Mouse (Mus musculus) embryonic facial prominence, embryonic 11.5 days (tissue): Measurements from ENCODE around the gene Kalrn. TPM values are rescaled to one million over a fixed set of nuclear protein-coding genes. Genes with fewer than 3 reads are reported as not detected.

ENCODE experiments used
- ATAC-seq: fragments of 200-750 bp; cut with Nextera tagmentation; replicated peaks from 2 replicates; pipeline ENCODE4 v1.8.0; 2017; ENCODE audit warnings: low read depth; ENCODE audit not compliant: insufficient number of reproducible peaks, low FRiP score, low TSS enrichment
- DNase-seq: peaks from one replicate; pipeline ENCODE4 v3.0.0-alpha.2; 2015; ENCODE audit warnings: low spot score
- H3K27ac ChIP-seq: fragments of 300-500 bp; sonication (generic); replicated peaks from 2 replicates; pipeline ENCODE4 v1.5.1; 2014; ENCODE audit warnings: mild to moderate bottlenecking, low read depth, low read length, control low read depth
- H3K27me3 ChIP-seq: fragments of 300-500 bp; sonication (generic); 2 replicates; pipeline ENCODE4 v1.6.1; 2014; ENCODE audit warnings: mild to moderate bottlenecking, low read length, moderate library complexity, mixed read lengths; ENCODE audit not compliant: control insufficient read depth, insufficient read depth
- H3K36me3 ChIP-seq: fragments of 300-500 bp; sonication (generic); replicated peaks from 2 replicates; pipeline ENCODE4 v1.6.1; 2014; ENCODE audit warnings: low read depth, mild to moderate bottlenecking, low read length, moderate library complexity, mixed read lengths; ENCODE audit not compliant: control insufficient read depth, insufficient read depth
- H3K4me1 ChIP-seq: fragments of 300-500 bp; sonication (generic); 2 replicates; pipeline ENCODE4 v1.6.1; 2014; ENCODE audit warnings: low read length, mixed read lengths; ENCODE audit not compliant: control insufficient read depth, insufficient read depth
- H3K4me2 ChIP-seq: fragments of 300-500 bp; sonication (generic); 2 replicates; pipeline ENCODE4 v1.6.1; 2014; ENCODE audit warnings: low read depth, mild to moderate bottlenecking, control low read depth, low read length, moderate library complexity
- H3K4me3 ChIP-seq: fragments of 300-500 bp; sonication (generic); 2 replicates; pipeline ENCODE4 v1.5.1; 2014; ENCODE audit warnings: low read depth, low read length, control low read depth
- H3K9ac ChIP-seq: fragments of 300-500 bp; sonication (generic); replicated peaks from 2 replicates; pipeline ENCODE4 v1.6.1; 2014; ENCODE audit warnings: mild to moderate bottlenecking, control low read depth, low read length
- H3K9me3 ChIP-seq: fragments of 300-500 bp; sonication (generic); replicated peaks from 2 replicates; pipeline ENCODE4 v1.6.1; 2016; ENCODE audit warnings: mild to moderate bottlenecking, low read length, inconsistent platforms, mixed read lengths; ENCODE audit not compliant: control insufficient read depth
- WGBS: fragments of 180-500 bp; shearing (Covaris S2); extraction: QIAGEN DNeasy Blood & Tissue Kit; methylation state at CpG from one replicate; pipeline ENCODE4 v1.1.7; 2014; 5-methylcytosine and 5-hydroxymethylcytosine counted together
- polyA plus RNA-seq: library from polyadenylated mRNA; unstranded; fragments of >200 nt; fragmentation: Nextera tagmentation; extraction: Ambion mirVana; gene quantifications from 2 replicates; pipeline ENCODE4 v1.2.1, GENCODE M21; 2014

Gene Kalrn
- polyA plus RNA-seq, 1 experiment from 2014 or later = 12.0 TPM

DNA sequence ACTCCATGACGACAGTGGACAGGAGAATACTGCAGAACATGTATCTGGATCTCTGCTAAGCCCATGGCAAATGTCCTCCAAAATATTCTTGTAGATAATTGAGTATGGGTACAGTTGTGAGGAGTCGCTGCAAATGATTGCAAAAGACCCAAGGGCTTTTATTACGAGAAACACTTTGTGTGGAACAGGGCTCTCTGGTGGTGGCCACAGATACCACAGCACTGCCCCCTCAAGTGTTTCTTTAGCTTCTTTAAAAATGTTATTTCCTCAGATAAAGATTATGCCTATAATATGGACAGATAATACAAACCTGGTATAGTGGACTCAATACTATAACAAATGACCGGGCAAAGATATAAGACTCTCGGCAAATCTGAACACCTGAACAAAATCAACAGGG, 43.3 kb downstream of the Kalrn start:
- H3K27ac ChIP-seq = no peak overlapping the region
- no peak overlapping the region for H3K4me3 ChIP-seq
- 89% methylated on average over 5 of the region's 5 CpGs for WGBS

GRCm38 (mm10) chr16:34528234-34528983, 44.9 kb downstream of the Kalrn start:
- Histone ChIP-seq H3K4me1 (peaks cover 2% of the 10 kb centered on the region; the same call in 1 of the 2 replicates), H3K27ac (no peak overlapping the region), H3K4me3 (no peak overlapping the region), H3K4me2 (no peak overlapping the region), H3K9ac (no peak overlapping the region), H3K9me3 (no peaks in the 10 kb centered on the region), H3K27me3 (no peaks in the 10 kb centered on the region), H3K36me3 (no peaks in the 10 kb centered on the region)
- WGBS = 60% methylated on average over 5 of the region's 5 CpGs
- ATAC-seq (peak; percentile 48; the same call in 1 of the 2 replicates), DNase-seq (no peak)

More for the DNA sequence above, 43.3 kb downstream of the Kalrn start:
- DNase-seq (no peak), ATAC-seq (no peak)
- no peak overlapping the region for H3K9ac ChIP-seq
- no peak overlapping the region for H3K4me2 ChIP-seq
- H3K9me3 ChIP-seq = no peaks in the 10 kb centered on the region
- no peaks in the 10 kb centered on the region for H3K27me3 ChIP-seq
- no peaks in the 10 kb centered on the region for H3K36me3 ChIP-seq
- peaks cover 2% of the 10 kb centered on the region; the same call in 1 of the 2 replicates for H3K4me1 ChIP-seq

GRCm38 (mm10) chr16:34526378-34526777, 47.0 kb downstream of the Kalrn start:
- Histone ChIP-seq H3K27ac (no peak overlapping the region), H3K27me3 (no peaks in the 10 kb centered on the region), H3K4me3 (no peak overlapping the region), H3K9me3 (no peaks in the 10 kb centered on the region), H3K4me1 (peaks cover 2% of the 10 kb centered on the region; the same call in 1 of the 2 replicates), H3K9ac (no peak overlapping the region), H3K4me2 (no peak overlapping the region), H3K36me3 (no peaks in the 10 kb centered on the region)
- peak; percentile 26 for DNase-seq
- ATAC-seq = no peak
- WGBS = 41% methylated on average over 7 of the region's 7 CpGs

- no peak overlapping the region for H3K27ac ChIP-seq
- no peak overlapping the region for H3K9ac ChIP-seq
- no peak overlapping the region for H3K4me3 ChIP-seq
- no peaks in the 10 kb centered on the region for H3K36me3 ChIP-seq
- H3K9me3 ChIP-seq = no peaks in the 10 kb centered on the region
- H3K4me2 ChIP-seq = no peak overlapping the region
- DNase-seq = no peak
- 70% methylated on average over 8 of the region's 8 CpGs for WGBS
- H3K27me3 ChIP-seq = no peaks in the 10 kb centered on the region
- ATAC-seq = 0 out of 2 replicates have a peak, but pooled peaks have one; percentile 39
- H3K4me1 ChIP-seq = peaks cover 2% of the 10 kb centered on the region; the same call in 1 of the 2 replicates
These were observed 47.5 kb downstream of the Kalrn start for GRCm38 (mm10) chr16:34525866-34526265.

DNA sequence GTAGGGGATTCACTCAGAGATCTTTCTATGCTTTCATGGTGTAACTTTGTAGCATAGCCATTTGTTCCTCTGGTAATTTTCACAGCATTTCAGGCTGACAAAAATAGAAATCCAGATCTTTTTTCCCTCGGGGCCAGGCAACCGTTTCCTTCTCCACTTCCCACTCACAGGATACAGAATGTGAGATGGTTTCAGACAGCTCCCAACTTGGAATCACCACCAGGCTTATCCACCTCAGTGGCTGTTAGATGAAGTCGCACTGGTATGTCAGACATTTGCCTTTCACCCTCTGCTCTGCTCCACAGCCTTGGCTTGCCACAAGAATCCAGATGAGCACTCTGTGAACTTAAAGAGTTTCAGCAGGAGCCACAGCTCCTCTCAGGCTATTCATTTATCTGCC, 48.1 kb downstream of the Kalrn start:
- peaks cover 2% of the 10 kb centered on the region; the same call in 1 of the 2 replicates for H3K4me1 ChIP-seq
- no peak for ATAC-seq
- WGBS = 54% methylated on average over 3 of the region's 3 CpGs

GRCm38 (mm10) chr16:34521061-34521460, 52.3 kb downstream of the Kalrn start:
- Histone ChIP-seq H3K36me3 (no peaks in the 10 kb centered on the region), H3K4me1 (no peaks in the 10 kb centered on the region), H3K4me3 (no peak overlapping the region), H3K9ac (no peak overlapping the region), H3K27ac (no peak overlapping the region), H3K4me2 (no peak overlapping the region), H3K27me3 (no peaks in the 10 kb centered on the region), H3K9me3 (no peaks in the 10 kb centered on the region)
- DNase-seq (no peak), ATAC-seq (no peak)
- 56% methylated on average over 5 of the region's 5 CpGs for WGBS

More for the DNA sequence above, 48.1 kb downstream of the Kalrn start:
- no peaks in the 10 kb centered on the region for H3K27me3 ChIP-seq
- no peaks in the 10 kb centered on the region for H3K36me3 ChIP-seq
- no peak overlapping the region for H3K4me3 ChIP-seq
- H3K9me3 ChIP-seq = no peaks in the 10 kb centered on the region
- no peak for DNase-seq
- H3K4me2 ChIP-seq = no peak overlapping the region
- H3K9ac ChIP-seq = no peak overlapping the region
- no peak overlapping the region for H3K27ac ChIP-seq

GRCm38 (mm10) chr16:34516891-34517398, 56.4 kb downstream of the Kalrn start:
- no peak overlapping the region for H3K27ac ChIP-seq
- no peak overlapping the region for H3K4me2 ChIP-seq
- no peak overlapping the region for H3K4me3 ChIP-seq
- H3K36me3 ChIP-seq = no peaks in the 10 kb centered on the region
- H3K9me3 ChIP-seq = no peaks in the 10 kb centered on the region
- H3K9ac ChIP-seq = no peak overlapping the region
- 81% methylated on average over 12 of the region's 12 CpGs for WGBS
- no peaks in the 10 kb centered on the region for H3K4me1 ChIP-seq
- DNase-seq (no peak), ATAC-seq (no peak)
- no peaks in the 10 kb centered on the region for H3K27me3 ChIP-seq

DNA sequence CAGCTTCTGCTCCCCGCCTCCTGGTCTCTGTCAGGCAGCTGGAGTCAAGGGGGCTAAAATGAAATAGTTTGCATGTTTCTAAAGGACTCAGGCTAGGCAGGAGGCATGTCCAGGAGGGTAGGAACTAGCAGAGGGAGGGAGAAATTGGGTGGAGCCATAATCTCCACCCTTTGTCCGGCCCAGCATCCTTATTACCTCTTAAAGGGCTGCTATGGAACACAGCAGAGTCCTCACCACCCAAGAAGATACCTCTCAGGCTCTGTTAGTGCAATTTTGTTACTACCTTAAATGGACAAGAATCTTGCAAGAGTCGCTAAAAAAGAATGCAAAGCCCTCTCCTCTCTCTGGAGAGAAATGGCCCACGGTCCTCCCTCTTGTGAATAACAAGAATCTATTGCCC, 57.8 kb downstream of the Kalrn start:
- H3K36me3 ChIP-seq = no peaks in the 10 kb centered on the region

More for the DNA sequence above, 57.8 kb downstream of the Kalrn start:
- Histone ChIP-seq H3K4me1 (no peaks in the 10 kb centered on the region), H3K9ac (no peak overlapping the region), H3K4me3 (no peak overlapping the region), H3K27ac (no peak overlapping the region), H3K9me3 (no peaks in the 10 kb centered on the region), H3K27me3 (no peaks in the 10 kb centered on the region), H3K4me2 (no peak overlapping the region)
- WGBS = 83% methylated on average over 4 of the region's 4 CpGs
- DNase-seq = no peak
- ATAC-seq = no peak
